Mouse (Mus musculus) CH12.LX (cell line): ENCODE results near the gene Maml2. TPM values are rescaled to one million over a fixed set of nuclear protein-coding genes. Genes with fewer than 3 reads are reported as not detected.

ENCODE experiments used
- DNase-seq: peaks from one replicate; pipeline ENCODE4 v3.0.0-alpha.2; 2013; ENCODE audit errors: extremely low read depth
- H3K27ac ChIP-seq: 2 replicates; pipeline ENCODE4 v1.5.1; 2012; ENCODE audit warnings: low read depth, mild to moderate bottlenecking, control low read depth, moderate library complexity; ENCODE audit not compliant: insufficient read depth
- H3K27me3 ChIP-seq: replicated peaks from 2 replicates; pipeline ENCODE3; 2012; ENCODE audit warnings: inconsistent platforms
- H3K36me3 ChIP-seq, 2 experiments: replicated peaks in 1 of 2; 2 replicates each; pipeline versions ENCODE3 to v1.6.1; 2012; ENCODE audit warnings: inconsistent platforms in 1 of 2, low read length in 1 of 2, mild to moderate bottlenecking in 1 of 2, mixed read lengths in 1 of 2, moderate library complexity in 1 of 2; ENCODE audit not compliant: control insufficient read depth in 1 of 2, insufficient read depth in 1 of 2
- H3K4me1 ChIP-seq, 2 experiments: 2 replicates each; pipeline ENCODE4 v1.6.1; 2012; ENCODE audit warnings: inconsistent platforms in 1 of 2, moderate library complexity in 1 of 2; ENCODE audit not compliant: insufficient read depth in 2 of 2, control insufficient read depth in 1 of 2
- H3K4me2 ChIP-seq: 2 replicates; pipeline ENCODE4 v1.6.1; 2012; ENCODE audit warnings: low read depth, mild to moderate bottlenecking, control low read depth; ENCODE audit not compliant: poor library complexity, insufficient read depth, severe bottlenecking
- H3K4me3 ChIP-seq, 3 experiments: fragments of 150-350 bp in 1 of 3; sonication (generic) in 1 of 3; replicated peaks in 1 of 3; 2 replicates each; pipeline versions ENCODE3 to v1.5.1; 2011 to 2012; ENCODE audit warnings: low read depth in 2 of 3, low read length in 2 of 3, mild to moderate bottlenecking in 2 of 3, moderate library complexity in 2 of 3, control low read depth in 1 of 3, improper control_type of control experiment in 1 of 3, inconsistent platforms in 1 of 3, mixed read lengths in 1 of 3; ENCODE audit not compliant: poor library complexity in 1 of 3
- H3K79me2 ChIP-seq: replicated peaks from 2 replicates; pipeline ENCODE4 v1.6.1; 2012; ENCODE audit warnings: mild to moderate bottlenecking, moderate library complexity; ENCODE audit not compliant: control insufficient read depth, poor library complexity, insufficient read depth, severe bottlenecking; ENCODE audit errors: extremely low read depth
- H3K9ac ChIP-seq: 2 replicates; pipeline ENCODE4 v1.6.1; 2012; ENCODE audit warnings: low read depth, mild to moderate bottlenecking, control low read depth, moderate library complexity; ENCODE audit not compliant: insufficient read depth
- H3K9me3 ChIP-seq: replicated peaks from 2 replicates; pipeline ENCODE3; 2012; ENCODE audit warnings: low read length, inconsistent platforms, mixed read lengths
- E2F4 ChIP-seq: IDR thresholded peaks from 2 replicates; pipeline ENCODE4 v1.6.1; 2011; ENCODE audit warnings: low read depth, low read length, improper control_type of control experiment; ENCODE audit not compliant: insufficient replicate concordance
- ELF1 ChIP-seq: IDR thresholded peaks from 2 replicates; pipeline ENCODE4 v1.6.1; 2014; ENCODE audit warnings: low read depth, mild to moderate bottlenecking, inconsistent platforms, low read length, improper control_type of control experiment
- ETS1 ChIP-seq: conservative IDR thresholded peaks from 2 replicates; pipeline ENCODE4 v1.6.1; 2012; ENCODE audit warnings: low read depth, mild to moderate bottlenecking, inconsistent platforms, low read length, improper control_type of control experiment, moderate library complexity
- JUN ChIP-seq: IDR thresholded peaks from 2 replicates; pipeline ENCODE4 v1.6.1; 2011; ENCODE audit warnings: low read depth, mild to moderate bottlenecking, low read length, improper control_type of control experiment, moderate library complexity; ENCODE audit not compliant: insufficient read depth
- JUND ChIP-seq: conservative IDR thresholded peaks from 2 replicates; pipeline ENCODE4 v1.6.1; 2011; ENCODE audit warnings: low read depth, low read length, improper control_type of control experiment
- MAX ChIP-seq: IDR thresholded peaks from 2 replicates; pipeline ENCODE4 v1.6.1; 2011; ENCODE audit warnings: low read length, improper control_type of control experiment
- MAZ ChIP-seq: IDR thresholded peaks from 2 replicates; pipeline ENCODE4 v1.6.1; 2012; ENCODE audit warnings: low read depth, mild to moderate bottlenecking, inconsistent platforms, low read length, improper control_type of control experiment, moderate library complexity
- MEF2A ChIP-seq: IDR thresholded peaks from 2 replicates; pipeline ENCODE4 v1.6.1; 2014; ENCODE audit warnings: low read depth, mild to moderate bottlenecking, inconsistent platforms, low read length, improper control_type of control experiment, borderline replicate concordance
- MYC ChIP-seq: IDR thresholded peaks from 2 replicates; pipeline ENCODE4 v1.6.1; 2011; ENCODE audit warnings: low read depth, mild to moderate bottlenecking, improper control_type of control experiment, low read length
- NELFE ChIP-seq: IDR thresholded peaks from 2 replicates; pipeline ENCODE4 v1.6.1; 2011; ENCODE audit warnings: low read depth, low read length, improper control_type of control experiment
- NRF1 ChIP-seq: IDR thresholded peaks from 2 replicates; pipeline ENCODE4 v1.6.1; 2014; ENCODE audit warnings: low read depth, mild to moderate bottlenecking, inconsistent platforms, low read length, improper control_type of control experiment, moderate library complexity
- PAX5 ChIP-seq: IDR thresholded peaks from 2 replicates; pipeline ENCODE4 v1.6.1; 2012; ENCODE audit warnings: low read length, inconsistent platforms, mixed read lengths
- POLR2AphosphoS2 ChIP-seq: IDR thresholded peaks from 2 replicates; pipeline ENCODE4 v1.6.1; 2011; ENCODE audit warnings: low read depth, low read length, improper control_type of control experiment
- RAD21 ChIP-seq: IDR thresholded peaks from 2 replicates; pipeline ENCODE4 v1.6.1; 2011; ENCODE audit warnings: low read depth, mild to moderate bottlenecking, low read length, improper control_type of control experiment, moderate library complexity
- SIN3A ChIP-seq: IDR thresholded peaks from 2 replicates; pipeline ENCODE4 v1.6.1; 2012; ENCODE audit warnings: low read length, improper control_type of control experiment, inconsistent platforms
- SMC3 ChIP-seq: IDR thresholded peaks from 2 replicates; pipeline ENCODE4 v1.6.1; 2011; ENCODE audit warnings: low read depth, low read length, improper control_type of control experiment
- TBP ChIP-seq: conservative IDR thresholded peaks from 2 replicates; pipeline ENCODE4 v1.6.1; 2011; ENCODE audit warnings: low read depth, low read length, improper control_type of control experiment
- TCF12 ChIP-seq: IDR thresholded peaks from 2 replicates; pipeline ENCODE4 v1.6.1; 2014; ENCODE audit warnings: low read depth, mild to moderate bottlenecking, inconsistent platforms, low read length, improper control_type of control experiment
- USF2 ChIP-seq: conservative IDR thresholded peaks from 2 replicates; pipeline ENCODE4 v1.6.1; 2011; ENCODE audit warnings: low read depth, low read length, improper control_type of control experiment
- ZKSCAN1 ChIP-seq: IDR thresholded peaks from 2 replicates; pipeline ENCODE4 v1.6.1; 2012; ENCODE audit warnings: low read depth, inconsistent platforms, low read length, improper control_type of control experiment, borderline replicate concordance
- ZMIZ1 ChIP-seq: IDR thresholded peaks from 2 replicates; pipeline ENCODE4 v1.6.1; 2012; ENCODE audit warnings: low read depth, mild to moderate bottlenecking, inconsistent platforms, low read length, improper control_type of control experiment
- ZNF384 ChIP-seq: IDR thresholded peaks from 2 replicates; pipeline ENCODE4 v1.6.1; 2012; ENCODE audit warnings: low read depth, low read length, improper control_type of control experiment, inconsistent platforms
- dilution Hi-C: fragments of 300-500 bp; cut with MboI; formaldehyde crosslinking; loops from 2 replicates; pipeline ENCODE4 v1.14.3; 2020; ENCODE audit warnings: low sequenced_read_pairs; ENCODE audit not compliant: extremely low pct_unique_long_range_greater_than_20kb, extremely low pct_ligation_motif_present
- in situ Hi-C: fragments of 300-500 bp; cut with MboI; formaldehyde crosslinking; loops from 3 replicates; pipeline ENCODE4 v1.14.3; 2019; ENCODE audit warnings: low sequenced_read_pairs, low pct_ligation_motif_present, low pct_unique_long_range_greater_than_20kb, mixed read lengths
- polyA plus RNA-seq: library from polyadenylated mRNA; unstranded; fragments of >175 nt; gene quantifications from 2 replicates; pipeline ENCODE4 v1.2.1, GENCODE M21; 2012; ENCODE audit warnings: low read depth; ENCODE audit not compliant: insufficient read length
- total RNA-seq, 2 experiments: library from RNA; depleted of rRNA; stranded (reverse); fragments of 300-350 nt in 1 of 2; fragments of >200 nt in 1 of 2; gene quantifications; 2 replicates each; pipeline ENCODE4 v1.2.3; 2012 to 2014

Maml2 gene
- total and polyA plus RNA-seq, 3 experiments, result 5.9 to 9.1 (median 5.9) TPM

GRCm38 (mm10) chr9:13645153-13645552 lies 347.4 kb downstream of the Maml2 start:
- in situ Hi-C loops (no loop called here), dilution Hi-C loops (no loop called here)
- Histone ChIP-seq H3K9me3 (no peaks in the 10 kb centered on the region), H3K4me3 (no peak overlapping the region), H3K4me2 (no peak overlapping the region), H3K9ac (no peak overlapping the region), H3K79me2 (no peaks in the 10 kb centered on the region), H3K4me1 (peaks cover 0 to 14% of the 10 kb centered on the region in 2 experiments; a peak in 3 of 4 replicates), H3K27ac (no peak overlapping the region), H3K36me3 (peaks cover 0 to 5% of the 10 kb centered on the region in 2 experiments), H3K27me3 (no peaks in the 10 kb centered on the region)
- TF ChIP-seq ZMIZ1 (no peak), USF2 (no peak), MEF2A (no peak), MYC (no peak), ETS1 (no peak), E2F4 (no peak), JUN (no peak), SMC3 (no peak), RAD21 (no peak), PAX5 (no peak), JUND (no peak), ELF1 (no peak), ZNF384 (no peak), ZKSCAN1 (no peak), TBP (no peak), MAX (no peak), TCF12 (no peak), NRF1 (no peak), MAZ (no peak)
- DNase-seq, result no peak

- in situ Hi-C loops, result no loop called here
- Histone ChIP-seq H3K27me3 (no peaks in the 10 kb centered on the region), H3K4me3 (no peak overlapping the region)
These were observed 353.3 kb downstream of the Maml2 start for GRCm38 (mm10) chr9:13651065-13651464.

More at GRCm38 (mm10) chr9:13651065-13651464, 353.3 kb downstream of the Maml2 start:
- peaks cover 0 to 9% of the 10 kb centered on the region in 2 experiments; a peak in 1 of 4 replicates for H3K4me1 ChIP-seq
- no peaks in the 10 kb centered on the region for H3K9me3 ChIP-seq
- dilution Hi-C loops, result no loop called here
- peaks cover 0 to 5% of the 10 kb centered on the region in 2 experiments for H3K36me3 ChIP-seq
- no peaks in the 10 kb centered on the region for H3K79me2 ChIP-seq
- no peak for TF ChIP-seq MAX
- no peak for TF ChIP-seq POLR2AphosphoS2
- TF ChIP-seq SIN3A, result no peak
- TF ChIP-seq NELFE, result no peak
- H3K4me2 ChIP-seq, result no peak overlapping the region
- no peak for DNase-seq
- no peak overlapping the region for H3K27ac ChIP-seq
- H3K9ac ChIP-seq, result no peak overlapping the region
